Mouse (Mus musculus): ENCODE results near the gene 4930518I15Rik. TPM values are rescaled to one million over a fixed set of nuclear protein-coding genes. Genes with fewer than 3 reads are reported as not detected.
"Not testable (repeated sequence)": the region's sequence is repeated elsewhere in the genome, so short reads cannot be mapped to it uniquely, and the experiment has no call there.

4930518I15Rik gene
- polyA plus RNA-seq, 1 experiment from 2014 or later = 9.2 TPM

- ATAC-seq (ENCODE audit: insufficient number of reproducible peaks, low FRiP score, low TSS enrichment, low read depth) = no peak
- Histone ChIP-seq H3K4me1 (peaks cover 18% of the 10 kb centered on the region), H3K27me3 (no peaks in the 10 kb centered on the region), H3K27ac (no peak overlapping the region), H3K9ac (no peak overlapping the region), H3K9me3 (no peaks in the 10 kb centered on the region), H3K36me3 (peaks cover 24% of the 10 kb centered on the region), H3K4me3 (no peak overlapping the region), H3K4me2 (no peak overlapping the region)
- 88% methylated on average over 1 of the region's 1 CpGs for WGBS
Observed at GRCm38 (mm10) chr2:156856311-156856710, 1.4 kb downstream of the 4930518I15Rik start.

- not testable (repeated sequence) for H3K27me3 ChIP-seq; ATAC-seq (ENCODE audit: insufficient number of reproducible peaks, low FRiP score, low TSS enrichment, low read depth); H3K9me3 ChIP-seq; H3K4me3 ChIP-seq; H3K27ac ChIP-seq; H3K9ac ChIP-seq; H3K4me2 ChIP-seq
- WGBS = 25% methylated on average over 13 of the region's 13 CpGs
- peaks cover 44% of the 10 kb centered on the region for H3K36me3 ChIP-seq
- peaks cover 18% of the 10 kb centered on the region for H3K4me1 ChIP-seq
Observed at GRCm38 (mm10) chr2:156853999-156854771, 3.6 kb downstream of the 4930518I15Rik start.

GRCm38 (mm10) chr2:156853584-156853983 lies 4.2 kb downstream of the 4930518I15Rik start:
- Histone ChIP-seq H3K4me1 (peaks cover 20% of the 10 kb centered on the region), H3K36me3 (peaks cover 44% of the 10 kb centered on the region)
- H3K4me2 ChIP-seq, H3K27ac ChIP-seq, H3K27me3 ChIP-seq, H3K9me3 ChIP-seq, H3K4me3 ChIP-seq, H3K9ac ChIP-seq: not testable (repeated sequence)
- WGBS = 46% methylated on average over 9 of the region's 13 CpGs
- ATAC-seq (ENCODE audit: insufficient number of reproducible peaks, low FRiP score, low TSS enrichment, low read depth) = 0 out of 2 replicates have a peak, but pooled peaks have one; percentile 21

GRCm38 (mm10) chr2:156850505-156850904 lies 7.2 kb downstream of the 4930518I15Rik start:
- 83% methylated on average over 5 of the region's 5 CpGs for WGBS
- Histone ChIP-seq H3K27ac (no peak overlapping the region), H3K4me2 (no peak overlapping the region), H3K4me3 (no peak overlapping the region), H3K9ac (no peak overlapping the region), H3K27me3 (no peaks in the 10 kb centered on the region), H3K36me3 (peaks cover 55% of the 10 kb centered on the region), H3K4me1 (peaks cover 33% of the 10 kb centered on the region), H3K9me3 (no peaks in the 10 kb centered on the region)
- ATAC-seq (ENCODE audit: insufficient number of reproducible peaks, low FRiP score, low TSS enrichment, low read depth) = no peak

GRCm38 (mm10) chr2:156848526-156849182 lies 9.1 kb downstream of the 4930518I15Rik start:
- H3K27me3 ChIP-seq = no peaks in the 10 kb centered on the region
- peaks cover 55% of the 10 kb centered on the region for H3K36me3 ChIP-seq
- H3K27ac ChIP-seq = no peak overlapping the region
- no peak overlapping the region for H3K4me2 ChIP-seq
- no peaks in the 10 kb centered on the region for H3K9me3 ChIP-seq
- no peak overlapping the region for H3K9ac ChIP-seq
- no peak for ATAC-seq (ENCODE audit: insufficient number of reproducible peaks, low FRiP score, low TSS enrichment, low read depth)
- 68% methylated on average over 6 of the region's 6 CpGs for WGBS
- no peak overlapping the region for H3K4me3 ChIP-seq
- H3K4me1 ChIP-seq = peaks cover 44% of the 10 kb centered on the region

- 47% methylated on average over 6 of the region's 6 CpGs for WGBS
- H3K27ac ChIP-seq = no peak overlapping the region
Observed at GRCm38 (mm10) chr2:156847653-156848052, 10.1 kb downstream of the 4930518I15Rik start.

GRCm38 (mm10) chr2:156844715-156845114 lies 13.0 kb downstream of the 4930518I15Rik start:
- 49% methylated on average over 10 of the region's 10 CpGs for WGBS
- Histone ChIP-seq H3K9ac (no peak overlapping the region), H3K4me2 (peak overlapping the region; percentile 27), H3K27me3 (no peaks in the 10 kb centered on the region), H3K4me1 (peaks cover 68% of the 10 kb centered on the region), H3K4me3 (no peak overlapping the region), H3K36me3 (peaks cover 28% of the 10 kb centered on the region), H3K9me3 (no peaks in the 10 kb centered on the region), H3K27ac (peak overlapping the region; percentile 77)
- ATAC-seq (ENCODE audit: insufficient number of reproducible peaks, low FRiP score, low TSS enrichment, low read depth) = no peak

More at GRCm38 (mm10) chr2:156847653-156848052, 10.1 kb downstream of the 4930518I15Rik start:
- Histone ChIP-seq H3K9me3 (no peaks in the 10 kb centered on the region), H3K4me1 (peaks cover 53% of the 10 kb centered on the region), H3K9ac (no peak overlapping the region), H3K27me3 (no peaks in the 10 kb centered on the region), H3K4me2 (no peak overlapping the region), H3K36me3 (peaks cover 53% of the 10 kb centered on the region), H3K4me3 (no peak overlapping the region)
- ATAC-seq (ENCODE audit: insufficient number of reproducible peaks, low FRiP score, low TSS enrichment, low read depth) = no peak

GRCm38 (mm10) chr2:156843331-156843730 lies 14.4 kb downstream of the 4930518I15Rik start:
- H3K27me3 ChIP-seq = no peaks in the 10 kb centered on the region
- H3K9ac ChIP-seq = no peak overlapping the region
- H3K9me3 ChIP-seq = no peaks in the 10 kb centered on the region
- WGBS = 39% methylated on average over 10 of the region's 10 CpGs
- H3K36me3 ChIP-seq = peaks cover 23% of the 10 kb centered on the region
- H3K4me3 ChIP-seq = no peak overlapping the region
- peaks cover 77% of the 10 kb centered on the region for H3K4me1 ChIP-seq
- peak overlapping the region; percentile 79; the same call in 1 of the 2 replicates for H3K4me2 ChIP-seq
- no peak for ATAC-seq (ENCODE audit: insufficient number of reproducible peaks, low FRiP score, low TSS enrichment, low read depth)
- H3K27ac ChIP-seq = no peak overlapping the region; the same call in 1 of the 2 replicates

- peaks cover 17% of the 10 kb centered on the region for H3K36me3 ChIP-seq
- H3K27ac ChIP-seq = peak overlapping the region; percentile 96
- H3K9me3 ChIP-seq = no peaks in the 10 kb centered on the region
- 11% methylated on average over 11 of the region's 11 CpGs for WGBS
- peaks cover 74% of the 10 kb centered on the region for H3K4me1 ChIP-seq
- no peak overlapping the region for H3K9ac ChIP-seq
- peak overlapping the region; percentile 79 for H3K4me2 ChIP-seq
- peak overlapping the region; percentile 88 for H3K4me3 ChIP-seq
- no peaks in the 10 kb centered on the region for H3K27me3 ChIP-seq
- no peak for ATAC-seq (ENCODE audit: insufficient number of reproducible peaks, low FRiP score, low TSS enrichment, low read depth)
Observed at GRCm38 (mm10) chr2:156842711-156843110, 15.0 kb downstream of the 4930518I15Rik start.

GRCm38 (mm10) chr2:156841841-156842706 lies 15.7 kb downstream of the 4930518I15Rik start:
- no peaks in the 10 kb centered on the region for H3K27me3 ChIP-seq
- H3K9me3 ChIP-seq = no peaks in the 10 kb centered on the region
- H3K4me3 ChIP-seq = peak overlapping the region; percentile 88
- H3K4me2 ChIP-seq = peak overlapping the region; percentile 79
- WGBS = 4% methylated on average over 20 of the region's 20 CpGs
- peaks cover 15% of the 10 kb centered on the region for H3K36me3 ChIP-seq
- H3K9ac ChIP-seq = no peak overlapping the region
- no peak for ATAC-seq (ENCODE audit: insufficient number of reproducible peaks, low FRiP score, low TSS enrichment, low read depth)
- peaks cover 70% of the 10 kb centered on the region for H3K4me1 ChIP-seq
- peak overlapping the region; percentile 96 for H3K27ac ChIP-seq

- peaks cover 15% of the 10 kb centered on the region for H3K36me3 ChIP-seq
- H3K9me3 ChIP-seq = no peaks in the 10 kb centered on the region
- ATAC-seq (ENCODE audit: insufficient number of reproducible peaks, low FRiP score, low TSS enrichment, low read depth) = no peak; the same call in 1 of the 2 replicates
- WGBS = under 1% methylated on average over 42 of the region's 42 CpGs
- H3K9ac ChIP-seq = peak overlapping the region; percentile 85
- peak overlapping the region; percentile 96 for H3K27ac ChIP-seq
- H3K4me3 ChIP-seq = peak overlapping the region; percentile 88
- H3K4me2 ChIP-seq = peak overlapping the region; percentile 79
- H3K27me3 ChIP-seq = no peaks in the 10 kb centered on the region
- H3K4me1 ChIP-seq = peaks cover 63% of the 10 kb centered on the region
Observed at GRCm38 (mm10) chr2:156841028-156841840, 16.5 kb downstream of the 4930518I15Rik start.
